Mouse (Mus musculus): ENCODE results near the gene Wfdc21.

Wfdc21 gene

DNA sequence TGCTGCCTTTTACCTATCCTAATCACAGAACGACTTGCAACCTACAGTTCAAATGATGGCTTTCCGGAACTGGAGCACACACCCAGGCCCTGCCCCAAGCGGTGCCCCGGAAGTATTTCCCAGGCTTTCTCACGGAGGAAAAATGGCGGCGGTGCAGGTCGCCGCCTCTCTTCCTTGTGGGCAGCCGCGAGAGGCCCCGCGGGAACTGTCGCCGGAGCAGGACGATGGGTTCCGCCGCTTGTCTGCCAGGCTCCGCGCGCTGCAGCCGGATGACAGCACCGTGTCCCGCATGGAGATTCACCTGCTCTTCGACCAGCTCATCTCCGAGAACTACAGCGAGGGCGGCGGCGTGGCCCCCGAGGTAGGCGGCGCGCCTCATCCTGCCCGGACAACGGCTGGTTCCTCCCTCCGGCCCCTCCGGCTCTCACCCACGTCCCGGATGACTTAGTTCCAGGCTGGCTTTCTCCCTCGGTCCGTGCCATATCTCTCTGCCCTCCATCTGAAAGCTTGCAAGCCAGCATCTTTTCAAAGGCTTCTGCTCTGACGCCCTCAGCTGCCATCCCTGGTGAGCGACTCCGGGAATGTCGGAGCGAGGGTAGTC lies 6.9 kb downstream of the Wfdc21 start, which contains the start of gene Heatr6:
TSS of gene Heatr6 (plus strand) at position 116 of the 601 bp plus-strand sequence.
- peak; percentile 87 for DNase-seq (ENCODE audit: low spot score)

- DNase-seq (ENCODE audit: low spot score), result no peak
These were observed 7.5 kb downstream of the Wfdc21 start for GRCm38 (mm10) chr11:83754227-83754626.

DNA sequence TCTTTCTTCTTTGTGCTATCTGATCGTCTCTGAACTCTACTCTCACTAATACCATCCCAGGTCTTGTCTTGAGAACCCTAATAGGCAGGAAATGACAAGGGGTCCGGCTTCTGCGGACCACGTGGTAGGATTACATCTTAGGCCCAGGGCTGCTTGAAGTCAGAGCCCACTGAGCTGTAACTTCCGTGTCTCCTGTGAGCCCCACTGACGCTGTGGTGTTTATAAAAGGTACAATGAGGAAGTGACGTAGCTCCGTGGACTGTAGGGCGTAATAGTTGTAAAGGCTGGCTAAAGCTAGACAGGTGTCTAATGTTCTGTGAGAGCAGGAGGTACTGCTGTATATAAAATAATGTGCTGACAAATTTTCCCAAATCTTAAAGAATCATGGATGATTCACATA lies 20.6 kb downstream of the Wfdc21 start:
- no peak for DNase-seq (ENCODE audit: low spot score)

DNA sequence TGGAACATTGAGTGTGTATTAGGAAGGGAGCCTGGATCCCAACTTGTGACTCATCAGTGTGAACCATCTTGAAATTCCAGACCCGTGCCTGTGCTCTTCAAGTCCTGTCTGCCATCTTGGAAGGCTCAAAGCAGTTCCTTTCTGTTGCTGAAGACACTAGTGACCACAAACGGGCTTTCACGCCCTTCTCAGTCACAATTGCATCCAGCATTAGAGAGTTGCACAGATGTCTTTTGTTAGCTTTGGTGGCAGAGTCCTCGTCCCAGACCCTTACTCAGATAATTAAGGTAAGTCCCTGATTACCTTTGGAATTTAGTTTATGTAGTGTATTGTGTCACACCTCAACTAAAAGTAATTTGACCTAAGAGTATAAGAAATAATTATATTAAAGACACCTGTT lies 22.2 kb downstream of the Wfdc21 start:
- no peak for DNase-seq (ENCODE audit: low spot score)

DNA sequence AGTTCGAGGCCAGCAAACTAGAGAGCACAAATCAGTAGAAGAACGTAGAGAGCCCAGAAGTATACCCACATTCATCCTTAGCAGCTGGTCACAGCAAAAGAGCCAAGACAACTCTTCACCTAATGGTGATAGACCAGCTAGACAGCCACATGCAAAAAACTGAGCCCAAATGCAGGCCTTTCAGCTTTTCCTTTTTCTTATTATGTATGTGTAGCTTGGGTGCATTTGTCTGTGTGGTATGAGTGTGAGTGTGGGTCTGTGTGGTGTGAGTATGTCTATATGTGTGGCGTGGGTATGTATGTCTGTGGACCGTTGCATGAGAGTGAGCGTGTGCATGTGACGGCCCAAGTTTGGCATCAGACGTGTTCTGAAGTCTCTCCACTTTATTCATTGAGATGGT lies 24.3 kb downstream of the Wfdc21 start:
- DNase-seq (ENCODE audit: low spot score), result no peak

DNA sequence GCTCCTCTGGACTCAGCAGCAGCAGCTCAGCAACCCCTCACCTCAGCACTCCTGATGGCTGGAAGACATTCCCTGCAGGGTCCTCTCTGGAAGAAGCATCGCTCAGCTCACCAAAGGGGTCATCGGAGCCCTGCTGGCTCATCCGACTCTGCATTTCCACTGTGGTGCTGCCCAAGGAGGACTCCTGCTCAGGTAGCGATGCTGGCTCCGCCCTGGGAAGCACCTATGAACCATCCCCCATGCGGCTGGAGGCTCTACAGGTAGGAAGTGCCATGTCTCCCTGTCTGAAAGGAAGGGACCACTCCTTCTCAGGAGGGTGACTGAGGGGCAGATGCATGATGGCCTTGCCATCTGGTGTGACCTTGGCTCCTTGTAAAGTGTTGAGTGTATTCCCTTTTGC lies 25.6 kb downstream of the Wfdc21 start:
- DNase-seq (ENCODE audit: low spot score), result no peak

DNA sequence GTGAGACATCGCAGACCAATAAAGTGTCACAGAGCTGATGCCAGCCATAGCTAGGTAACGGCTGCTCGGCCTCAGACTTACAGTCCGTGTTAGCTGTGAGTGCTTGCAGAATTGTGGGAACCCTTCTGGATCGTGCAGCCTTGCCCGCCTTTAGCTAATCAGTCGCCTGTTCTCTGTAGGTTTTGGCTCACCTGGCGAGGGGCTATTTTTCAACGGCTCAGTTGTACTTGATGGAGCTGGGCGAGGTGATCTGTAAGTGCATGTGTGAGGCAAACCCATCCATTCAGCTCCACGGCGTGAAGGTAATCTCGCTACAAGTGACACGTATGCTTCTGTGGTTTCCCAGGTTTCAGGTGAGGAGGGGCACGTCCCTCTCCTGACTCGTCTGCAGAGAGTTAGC lies 27.0 kb downstream of the Wfdc21 start:
- DNase-seq (ENCODE audit: low spot score), result no peak

DNA sequence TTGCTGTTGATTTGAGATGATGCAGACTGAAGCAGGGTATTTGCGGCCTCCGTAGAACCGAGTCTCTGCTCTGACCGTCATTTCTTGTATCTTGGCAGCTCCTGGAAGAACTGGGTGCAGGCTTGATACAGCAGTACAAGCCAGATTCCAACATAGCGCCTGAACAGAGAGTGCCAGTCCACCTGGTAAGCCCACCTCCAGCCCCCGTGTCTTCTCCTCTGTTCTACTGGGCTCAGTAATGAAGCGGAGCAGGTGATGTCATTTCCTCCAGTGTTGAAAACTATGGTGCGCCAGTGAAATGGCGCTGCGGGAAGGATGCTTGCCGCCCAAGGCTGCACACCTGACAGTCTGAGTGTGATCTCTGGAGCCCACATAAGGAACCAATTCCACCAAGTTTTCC lies 27.6 kb downstream of the Wfdc21 start:
- no peak for DNase-seq (ENCODE audit: low spot score)

- DNase-seq (ENCODE audit: low spot score), result no peak
These were observed 30.1 kb downstream of the Wfdc21 start for GRCm38 (mm10) chr11:83776798-83777197.

- no peak for DNase-seq (ENCODE audit: low spot score)
These were observed 37.3 kb downstream of the Wfdc21 start for GRCm38 (mm10) chr11:83783931-83784600.

DNA sequence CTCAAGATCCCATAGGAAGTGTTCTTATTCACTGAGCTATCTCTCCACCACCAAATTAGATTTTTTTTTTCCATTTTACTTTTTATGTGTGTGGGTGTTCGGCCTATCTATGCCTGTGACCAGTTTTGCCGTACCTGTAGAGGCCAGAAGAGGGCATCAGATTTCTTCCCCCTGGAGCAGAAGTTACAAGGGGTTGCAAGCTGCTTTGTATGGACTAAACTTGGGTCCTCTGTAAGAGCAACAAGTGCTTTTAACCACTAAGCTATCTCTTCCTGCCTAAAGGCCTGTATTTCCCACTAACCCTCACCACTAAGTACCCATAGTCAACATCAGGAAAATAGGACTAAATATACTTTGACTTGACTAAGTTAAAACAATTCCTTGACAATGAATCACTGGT lies 37.9 kb downstream of the Wfdc21 start:
- DNase-seq (ENCODE audit: low spot score), result no peak

DNA sequence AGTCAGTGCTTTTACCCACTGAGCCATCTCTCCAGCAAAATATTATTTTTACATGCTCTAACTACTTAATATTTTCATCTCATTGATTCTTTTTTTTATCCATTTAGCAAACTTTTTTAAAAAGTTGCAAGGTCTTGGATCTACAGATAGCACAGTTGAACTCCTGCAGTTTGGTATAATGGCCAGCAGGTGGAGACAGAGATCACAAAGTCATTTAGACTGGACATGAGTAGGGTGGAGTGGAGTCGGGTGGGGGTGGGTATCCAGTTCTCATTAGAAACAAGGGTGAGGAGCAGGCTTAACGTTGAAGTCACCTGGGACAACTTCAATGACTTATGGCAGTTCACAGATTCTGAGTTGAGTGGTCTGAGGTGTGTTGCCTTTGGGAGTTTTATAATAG lies 38.6 kb downstream of the Wfdc21 start:
- no peak for DNase-seq (ENCODE audit: low spot score)

DNA sequence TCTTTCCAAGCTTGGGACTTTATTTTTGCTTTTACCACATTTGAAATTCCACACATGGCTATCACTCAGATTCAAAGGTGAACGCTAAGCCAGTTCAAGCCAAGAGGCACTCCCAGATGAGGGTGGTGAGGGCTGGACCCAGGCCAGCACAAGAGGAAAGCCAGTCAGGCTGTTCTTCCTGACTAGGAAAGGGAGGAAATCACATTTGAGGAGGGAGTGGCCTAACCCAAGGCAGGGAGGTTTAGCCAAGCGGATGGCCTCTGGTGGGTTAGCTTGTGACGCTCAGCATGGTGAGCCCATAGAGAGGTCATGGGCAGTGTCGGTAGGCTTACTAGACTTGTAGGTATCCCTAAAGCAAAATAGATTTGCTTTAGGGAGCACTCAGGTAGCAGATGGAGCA lies 40.1 kb downstream of the Wfdc21 start:
- DNase-seq (ENCODE audit: low spot score), result peak; percentile 17

GRCm38 (mm10) chr11:83787401-83788021 lies 40.8 kb downstream of the Wfdc21 start:
- DNase-seq (ENCODE audit: low spot score), result no peak

GRCm38 (mm10) chr11:83788331-83788730 lies 41.6 kb downstream of the Wfdc21 start:
- no peak for DNase-seq (ENCODE audit: low spot score)

DNA sequence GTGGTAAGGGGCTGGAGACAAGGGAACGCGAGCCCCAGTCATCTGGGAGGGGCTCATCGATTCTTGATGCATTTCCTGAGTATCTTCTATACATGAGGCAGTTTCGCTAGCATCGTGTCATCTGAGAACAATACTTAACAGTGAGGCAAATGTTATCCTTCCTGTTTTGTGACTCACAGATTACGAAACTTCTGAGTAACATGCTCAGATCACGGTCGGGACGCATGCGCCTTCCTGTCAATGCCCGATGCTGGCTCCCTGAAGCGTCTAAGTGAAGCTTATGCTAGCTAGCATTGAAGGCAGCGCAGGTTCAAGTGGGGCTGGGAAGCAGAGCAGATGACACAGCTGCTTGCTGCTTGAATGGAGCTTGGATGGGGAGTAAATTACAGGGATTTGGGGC lies 42.5 kb downstream of the Wfdc21 start:
- DNase-seq (ENCODE audit: low spot score), result peak; percentile 14

- DNase-seq (ENCODE audit: low spot score), result no peak
These were observed 44.4 kb downstream of the Wfdc21 start for GRCm38 (mm10) chr11:83791133-83791532.

- DNase-seq (ENCODE audit: low spot score), result no peak
These were observed 45.7 kb downstream of the Wfdc21 start for GRCm38 (mm10) chr11:83792316-83792914.

GRCm38 (mm10) chr11:83793264-83793663 lies 46.5 kb downstream of the Wfdc21 start:
- DNase-seq (ENCODE audit: low spot score), result no peak

GRCm38 (mm10) chr11:83796112-83796511 lies 49.4 kb downstream of the Wfdc21 start:
- no peak for DNase-seq (ENCODE audit: low spot score)

- DNase-seq (ENCODE audit: low spot score), result no peak
These were observed 50.4 kb downstream of the Wfdc21 start for GRCm38 (mm10) chr11:83796980-83797608.

DNA sequence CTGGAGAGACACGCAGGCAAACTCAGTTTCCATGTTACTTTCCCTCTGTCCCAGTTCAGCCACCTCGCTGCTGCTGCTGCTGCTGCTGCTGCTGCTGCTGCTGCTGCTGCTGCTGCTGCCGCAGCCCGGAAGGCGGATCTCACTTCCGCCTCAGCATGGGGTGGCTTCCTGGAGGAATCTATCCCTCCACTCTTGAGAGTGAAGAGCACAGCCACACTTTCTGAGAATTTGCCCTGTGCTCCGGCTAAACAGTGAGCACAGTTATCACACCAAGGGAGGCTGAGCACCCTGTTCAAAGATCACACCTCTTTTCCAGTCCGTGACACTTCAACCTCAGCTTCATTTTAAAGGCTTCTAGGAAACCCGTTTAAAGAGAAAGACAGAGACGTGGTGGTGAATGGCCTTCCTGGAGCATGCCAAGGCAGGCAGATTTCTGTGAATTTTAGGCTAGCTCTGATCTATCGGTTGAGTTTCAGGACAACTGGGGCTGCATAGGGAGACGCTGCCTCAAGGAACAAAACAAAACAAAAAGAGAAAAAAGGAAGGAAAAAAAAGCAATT lies 53.2 kb downstream of the Wfdc21 start:
- no peak for DNase-seq (ENCODE audit: low spot score)
